Mouse (Mus musculus) stomach, embryonic 14.5 days (tissue): ENCODE results near the gene Ecm2. TPM values are rescaled to one million over a fixed set of nuclear protein-coding genes. Genes with fewer than 3 reads are reported as not detected.

Experiments used
- ATAC-seq: fragments of 200-750 bp; cut with Nextera tagmentation; 2 replicates; pipeline ENCODE4 v1.8.0; 2017; ENCODE audit warnings: low read depth, moderate TSS enrichment; ENCODE audit not compliant: insufficient number of reproducible peaks, insufficient read depth, low FRiP score
- H3K27ac ChIP-seq: fragments of 300-500 bp; sonication (generic); 2 replicates; pipeline ENCODE4 v1.5.1; 2014; ENCODE audit warnings: mild to moderate bottlenecking, low read length, moderate library complexity, mixed read lengths
- H3K27me3 ChIP-seq: fragments of 300-500 bp; sonication (generic); 2 replicates; pipeline ENCODE4 v1.6.1; 2014; ENCODE audit warnings: low read length, control low read depth, mixed read lengths; ENCODE audit not compliant: control insufficient read depth, insufficient read depth
- H3K36me3 ChIP-seq: fragments of 300-500 bp; sonication (generic); 2 replicates; pipeline ENCODE4 v1.6.1; 2014; ENCODE audit warnings: mild to moderate bottlenecking, control low read depth, low read length, moderate library complexity, mixed read lengths; ENCODE audit not compliant: control insufficient read depth, insufficient read depth
- H3K4me1 ChIP-seq: fragments of 300-500 bp; sonication (generic); 2 replicates; pipeline ENCODE4 v1.6.1; 2014; ENCODE audit warnings: low read length, control low read depth, mixed read lengths; ENCODE audit not compliant: control insufficient read depth, insufficient read depth
- H3K4me2 ChIP-seq: fragments of 300-500 bp; sonication (generic); replicated peaks from 2 replicates; pipeline ENCODE4 v1.6.1; 2014; ENCODE audit warnings: low read depth, low read length, control low read depth
- H3K4me3 ChIP-seq: fragments of 300-500 bp; sonication (generic); 2 replicates; pipeline ENCODE4 v1.5.1; 2014; ENCODE audit warnings: low read depth, low read length, control low read depth
- H3K9ac ChIP-seq: fragments of 300-500 bp; sonication (generic); replicated peaks from 2 replicates; pipeline ENCODE4 v1.6.1; 2014; ENCODE audit warnings: low read depth, mild to moderate bottlenecking, control low read depth, low read length, moderate library complexity, mixed read lengths
- H3K9me3 ChIP-seq: fragments of 300-500 bp; sonication (generic); 2 replicates; pipeline ENCODE4 v1.6.1; 2016; ENCODE audit warnings: low read depth, low read length, control low read depth; ENCODE audit not compliant: control insufficient read depth
- WGBS: fragments of 180-500 bp; shearing (Covaris S2); extraction: QIAGEN DNeasy Blood & Tissue Kit; methylation state at CpG from one replicate; pipeline ENCODE4 v1.1.7; 2014; 5-methylcytosine and 5-hydroxymethylcytosine counted together
- polyA plus RNA-seq: library from polyadenylated mRNA; unstranded; fragments of >200 nt; fragmentation: Nextera tagmentation; extraction: Ambion mirVana; gene quantifications from 2 replicates; pipeline ENCODE4 v1.2.1, GENCODE M21; 2014

Gene Ecm2
- polyA plus RNA-seq, 1 experiment from 2014 or later: 0.88 TPM

DNA sequence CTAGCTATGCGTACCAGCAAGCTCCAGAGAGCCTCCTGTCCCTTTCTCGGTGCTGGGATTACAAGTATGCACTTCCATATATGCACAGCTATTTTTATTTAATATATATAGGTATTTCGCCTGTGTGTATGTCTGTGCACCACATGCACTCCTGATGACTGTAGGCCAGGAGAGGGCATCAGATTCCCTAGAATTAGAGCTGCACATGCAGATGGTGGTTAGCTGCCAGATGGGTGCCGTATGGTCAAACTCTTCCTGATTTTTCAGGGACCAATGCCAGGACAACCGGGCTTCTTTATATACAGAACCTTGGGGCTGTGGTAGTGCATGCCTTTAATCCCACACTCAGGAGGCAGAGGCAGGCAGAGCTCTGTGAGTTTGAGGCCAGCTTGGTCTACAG, 35.6 kb upstream of the Ecm2 start:
- H3K4me1 ChIP-seq: no peaks in the 10 kb centered on the region
- no peak overlapping the region for H3K4me3 ChIP-seq
- no peaks in the 10 kb centered on the region for H3K9me3 ChIP-seq
- H3K36me3 ChIP-seq: peaks cover 12% of the 10 kb centered on the region; the same call in 1 of the 2 replicates
- no peaks in the 10 kb centered on the region for H3K27me3 ChIP-seq
- H3K4me2 ChIP-seq: no peak overlapping the region
- WGBS: 91% methylated on average over 5 of the region's 5 CpGs
- no peak overlapping the region for H3K9ac ChIP-seq
- H3K27ac ChIP-seq: no peak overlapping the region
- ATAC-seq: no peak

DNA sequence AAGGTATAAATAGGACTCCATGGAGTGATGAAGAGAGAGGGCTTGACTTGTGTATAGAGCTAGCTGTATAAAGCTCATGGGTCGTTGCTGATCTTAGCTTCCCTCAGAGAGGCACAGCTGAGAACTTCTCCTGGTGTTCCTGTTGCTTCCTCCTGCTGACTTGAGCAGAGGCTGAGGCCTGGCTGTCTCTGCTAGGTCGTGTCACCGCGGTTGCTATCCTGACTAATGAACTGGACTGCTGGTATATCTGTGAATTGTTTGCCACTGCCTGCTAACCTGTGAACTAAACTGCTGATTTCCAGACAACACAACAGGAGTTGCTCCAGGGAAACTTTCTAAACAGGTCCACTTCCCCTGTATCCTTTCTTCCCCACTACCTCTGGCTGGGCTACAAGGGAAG, 34.3 kb upstream of the Ecm2 start:
- no peak for ATAC-seq
- Histone ChIP-seq H3K9me3 (no peaks in the 10 kb centered on the region), H3K36me3 (0 out of 2 replicates have a peak, but pooled peaks cover 2% of the 10 kb centered on the region), H3K4me3 (no peak overlapping the region), H3K4me1 (no peaks in the 10 kb centered on the region), H3K27ac (no peak overlapping the region), H3K27me3 (no peaks in the 10 kb centered on the region), H3K4me2 (no peak overlapping the region), H3K9ac (no peak overlapping the region)
- 84% methylated on average over 4 of the region's 4 CpGs for WGBS

DNA sequence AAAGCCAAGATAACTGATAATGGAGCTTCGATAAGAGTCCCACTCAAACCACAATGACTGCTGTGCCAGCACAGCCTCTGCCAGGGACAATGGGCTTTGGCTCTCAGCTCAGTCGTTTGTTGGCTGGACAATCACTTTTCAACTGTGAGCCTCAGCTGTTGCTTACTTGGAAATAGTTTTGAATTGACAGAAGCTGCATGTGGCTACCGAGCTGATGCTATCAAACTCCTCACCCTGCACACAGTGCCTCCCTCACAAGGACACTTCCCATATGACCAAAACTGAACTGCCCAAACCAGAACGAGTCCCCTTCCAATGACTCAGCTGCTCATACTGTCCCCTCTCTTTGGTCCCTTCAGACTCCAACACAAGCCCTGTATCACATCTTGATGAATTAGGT, 33.8 kb upstream of the Ecm2 start:
- Histone ChIP-seq H3K9me3 (no peaks in the 10 kb centered on the region), H3K4me2 (no peak overlapping the region), H3K27me3 (no peaks in the 10 kb centered on the region), H3K9ac (no peak overlapping the region), H3K4me1 (no peaks in the 10 kb centered on the region), H3K36me3 (no peaks in the 10 kb centered on the region), H3K27ac (no peak overlapping the region), H3K4me3 (no peak overlapping the region)
- ATAC-seq: no peak
- 82% methylated on average over 4 of the region's 4 CpGs for WGBS

DNA sequence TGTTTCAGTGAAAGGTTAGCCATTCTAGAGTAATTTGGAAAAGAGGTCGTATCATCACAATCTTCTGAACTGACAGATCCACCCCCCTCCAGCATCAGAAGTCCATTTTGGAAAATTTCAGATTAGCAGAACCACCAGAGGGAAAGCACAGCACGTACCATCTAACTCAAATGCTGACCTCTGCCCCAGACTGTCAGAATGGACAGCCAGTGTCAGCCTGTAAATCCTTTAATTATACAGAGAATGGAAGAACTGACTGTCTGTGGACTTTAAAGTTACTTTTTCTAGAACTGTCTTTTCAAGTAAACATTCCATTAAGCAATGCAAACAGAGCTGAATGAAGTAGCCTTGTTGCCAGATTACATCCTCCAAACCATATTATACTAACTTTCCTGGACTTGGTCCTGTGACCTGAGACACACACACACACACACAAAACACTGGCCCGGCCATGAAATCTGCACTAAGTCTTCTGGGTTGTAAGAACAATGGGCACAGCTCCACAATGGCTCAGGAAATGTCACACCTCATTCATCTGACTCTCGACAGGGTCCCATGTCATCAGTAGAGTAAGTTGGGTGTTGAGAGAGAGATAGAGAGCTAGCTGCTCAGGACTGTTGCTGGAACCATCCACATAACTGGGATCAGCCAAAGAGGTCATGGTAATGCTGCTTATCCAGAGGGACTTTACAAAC, 32.5 kb upstream of the Ecm2 start:
- Histone ChIP-seq H3K27me3 (no peaks in the 10 kb centered on the region), H3K36me3 (no peaks in the 10 kb centered on the region), H3K9me3 (no peaks in the 10 kb centered on the region), H3K4me3 (no peak overlapping the region), H3K9ac (no peak overlapping the region), H3K4me2 (no peak overlapping the region), H3K4me1 (no peaks in the 10 kb centered on the region), H3K27ac (no peak overlapping the region)
- ATAC-seq: no peak
- WGBS: 51% methylated on average over 4 of the region's 4 CpGs

DNA sequence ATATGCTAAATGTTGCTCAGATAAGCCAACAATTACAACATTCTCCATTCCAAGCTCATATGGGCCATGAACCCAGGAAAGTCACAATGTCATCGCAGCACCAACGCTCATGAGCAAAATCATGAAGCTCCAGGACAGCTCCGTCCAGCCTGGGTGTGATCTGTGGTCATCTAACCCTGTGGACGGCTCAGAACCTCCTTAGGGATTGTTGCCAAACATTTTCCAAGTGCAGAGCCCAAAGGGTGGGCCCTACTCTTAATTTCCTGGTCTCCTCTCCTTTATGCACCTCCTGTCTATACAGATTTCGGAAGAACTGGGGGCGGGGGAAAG, 32.0 kb upstream of the Ecm2 start:
- Histone ChIP-seq H3K27me3 (no peaks in the 10 kb centered on the region), H3K4me1 (peaks cover 5% of the 10 kb centered on the region; the same call in 1 of the 2 replicates), H3K9ac (no peak overlapping the region), H3K36me3 (no peaks in the 10 kb centered on the region), H3K27ac (no peak overlapping the region), H3K9me3 (no peaks in the 10 kb centered on the region), H3K4me2 (no peak overlapping the region), H3K4me3 (no peak overlapping the region)
- 95% methylated on average over 6 of the region's 6 CpGs for WGBS
- ATAC-seq: no peak

DNA sequence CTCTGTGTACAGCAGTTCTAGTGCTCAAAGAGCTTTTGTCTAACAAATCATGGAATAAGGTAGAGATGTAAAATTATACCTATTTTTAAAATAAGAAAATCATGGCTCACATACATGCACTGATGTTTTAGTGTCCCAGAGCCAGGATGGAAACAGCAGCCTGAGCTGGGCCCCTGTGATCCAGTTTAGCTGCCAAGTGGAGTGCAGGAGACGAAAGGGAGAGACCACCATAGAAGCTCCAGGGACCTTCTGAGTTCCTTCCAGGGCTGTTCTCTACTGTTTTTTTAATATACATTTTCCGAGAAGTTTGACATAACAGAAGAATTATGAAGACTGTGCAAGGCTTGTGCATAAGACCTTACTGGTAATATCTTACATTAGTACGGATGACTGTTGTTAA, 26.7 kb upstream of the Ecm2 start:
- no peak overlapping the region for H3K4me2 ChIP-seq

DNA sequence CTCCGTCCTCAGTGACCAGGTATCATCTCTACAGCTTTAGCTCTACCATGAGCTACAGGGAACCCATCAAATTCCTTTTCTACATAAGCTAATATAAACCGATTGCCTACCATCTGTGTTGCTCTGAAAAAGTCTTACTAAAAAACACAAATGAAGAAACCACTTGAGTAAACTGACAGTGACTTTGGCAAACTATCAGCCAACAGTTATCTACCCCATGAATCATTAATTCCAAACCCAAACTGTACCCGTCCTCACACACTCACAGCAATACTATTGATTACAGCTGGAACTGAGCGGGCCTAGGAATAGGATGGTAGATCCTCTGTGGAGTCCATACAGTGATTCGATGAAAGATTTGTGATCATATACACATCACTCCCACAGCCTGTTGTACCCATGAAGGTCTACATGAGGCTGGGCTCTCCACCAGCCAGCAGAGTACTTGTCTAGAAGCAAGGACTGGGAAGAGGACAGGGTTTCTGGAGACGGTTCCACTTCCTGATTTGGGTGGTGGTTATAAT, 25.7 kb upstream of the Ecm2 start:
- Histone ChIP-seq H3K9ac (no peak overlapping the region), H3K4me1 (peaks cover 18% of the 10 kb centered on the region; the same call in 1 of the 2 replicates), H3K27me3 (no peaks in the 10 kb centered on the region), H3K4me3 (no peak overlapping the region), H3K9me3 (no peaks in the 10 kb centered on the region), H3K36me3 (no peaks in the 10 kb centered on the region), H3K4me2 (no peak overlapping the region), H3K27ac (peak overlapping the region; percentile 77)
- 87% methylated on average over 6 of the region's 6 CpGs for WGBS
- ATAC-seq: no peak

More for the DNA sequence above, 26.7 kb upstream of the Ecm2 start:
- Histone ChIP-seq H3K9me3 (no peaks in the 10 kb centered on the region), H3K4me1 (peaks cover 18% of the 10 kb centered on the region; the same call in 1 of the 2 replicates), H3K27ac (peak overlapping the region; percentile 79), H3K27me3 (no peaks in the 10 kb centered on the region), H3K9ac (no peak overlapping the region), H3K36me3 (no peaks in the 10 kb centered on the region), H3K4me3 (no peak overlapping the region)
- WGBS: 42% methylated on average over 3 of the region's 3 CpGs
- no peak; the same call in 1 of the 2 replicates for ATAC-seq

DNA sequence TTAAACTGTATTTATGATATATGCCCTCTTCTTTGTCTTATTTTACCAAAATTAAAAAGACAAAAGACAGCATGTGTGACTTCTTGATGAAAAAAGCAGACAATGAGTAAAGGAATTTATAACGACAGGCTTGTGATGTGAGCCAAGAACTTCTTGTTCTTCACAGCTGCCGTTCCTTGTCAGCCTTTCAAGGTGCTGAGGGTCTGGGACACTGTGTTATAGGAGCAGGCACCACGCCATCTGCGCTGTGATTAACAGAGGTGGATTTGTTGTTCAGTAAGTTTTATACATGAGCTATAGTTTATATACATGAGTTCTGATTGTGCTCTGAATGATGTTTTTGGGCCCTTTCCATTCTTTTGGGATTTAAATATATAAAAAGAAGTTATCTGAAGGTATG, 25.2 kb upstream of the Ecm2 start:
- Histone ChIP-seq H3K4me2 (no peak overlapping the region), H3K4me3 (no peak overlapping the region), H3K27me3 (no peaks in the 10 kb centered on the region), H3K9me3 (no peaks in the 10 kb centered on the region), H3K9ac (no peak overlapping the region), H3K36me3 (no peaks in the 10 kb centered on the region), H3K4me1 (peaks cover 18% of the 10 kb centered on the region; the same call in 1 of the 2 replicates), H3K27ac (peak overlapping the region; percentile 77)
- WGBS: 74% methylated on average over 4 of the region's 4 CpGs
- no peak for ATAC-seq

DNA sequence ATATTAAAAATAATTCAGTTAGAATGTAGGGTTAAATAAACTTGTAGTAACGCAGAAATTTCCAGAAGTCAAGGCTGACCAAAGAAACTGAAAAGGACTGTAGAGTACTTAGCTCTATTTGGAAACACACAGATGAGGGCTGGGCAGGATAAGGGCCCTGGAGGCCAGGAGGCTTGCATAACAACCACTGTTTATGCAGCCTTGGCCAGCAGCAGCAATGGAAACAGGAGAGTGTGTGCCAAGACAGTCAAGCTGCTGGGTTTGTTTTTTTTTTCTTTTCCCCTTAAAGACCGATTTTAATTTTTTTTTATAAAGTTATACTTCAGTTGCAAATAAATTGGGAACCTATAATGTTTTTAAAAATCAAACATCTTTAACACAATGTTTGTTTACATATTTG, 24.6 kb upstream of the Ecm2 start:
- H3K4me1 ChIP-seq: peaks cover 18% of the 10 kb centered on the region; the same call in 1 of the 2 replicates
- H3K27ac ChIP-seq: peak overlapping the region; percentile 80; the same call in 1 of the 2 replicates

More for the DNA sequence above, 24.6 kb upstream of the Ecm2 start:
- H3K4me3 ChIP-seq: no peak overlapping the region
- H3K4me2 ChIP-seq: no peak overlapping the region
- no peaks in the 10 kb centered on the region for H3K36me3 ChIP-seq
- H3K9ac ChIP-seq: no peak overlapping the region
- no peaks in the 10 kb centered on the region for H3K9me3 ChIP-seq
- H3K27me3 ChIP-seq: no peaks in the 10 kb centered on the region
- ATAC-seq: peak; percentile 78; the same call in 1 of the 2 replicates
- WGBS: 54% methylated on average over 2 of the region's 2 CpGs
